Mouse (Mus musculus): ENCODE data around the gene Cgref1. TPM values are rescaled to one million over a fixed set of nuclear protein-coding genes. Genes with fewer than 3 reads are reported as not detected.

Cgref1 gene
- total RNA-seq, 2 experiments from 2014 or later = 2.0 to 2.9 TPM

DNA sequence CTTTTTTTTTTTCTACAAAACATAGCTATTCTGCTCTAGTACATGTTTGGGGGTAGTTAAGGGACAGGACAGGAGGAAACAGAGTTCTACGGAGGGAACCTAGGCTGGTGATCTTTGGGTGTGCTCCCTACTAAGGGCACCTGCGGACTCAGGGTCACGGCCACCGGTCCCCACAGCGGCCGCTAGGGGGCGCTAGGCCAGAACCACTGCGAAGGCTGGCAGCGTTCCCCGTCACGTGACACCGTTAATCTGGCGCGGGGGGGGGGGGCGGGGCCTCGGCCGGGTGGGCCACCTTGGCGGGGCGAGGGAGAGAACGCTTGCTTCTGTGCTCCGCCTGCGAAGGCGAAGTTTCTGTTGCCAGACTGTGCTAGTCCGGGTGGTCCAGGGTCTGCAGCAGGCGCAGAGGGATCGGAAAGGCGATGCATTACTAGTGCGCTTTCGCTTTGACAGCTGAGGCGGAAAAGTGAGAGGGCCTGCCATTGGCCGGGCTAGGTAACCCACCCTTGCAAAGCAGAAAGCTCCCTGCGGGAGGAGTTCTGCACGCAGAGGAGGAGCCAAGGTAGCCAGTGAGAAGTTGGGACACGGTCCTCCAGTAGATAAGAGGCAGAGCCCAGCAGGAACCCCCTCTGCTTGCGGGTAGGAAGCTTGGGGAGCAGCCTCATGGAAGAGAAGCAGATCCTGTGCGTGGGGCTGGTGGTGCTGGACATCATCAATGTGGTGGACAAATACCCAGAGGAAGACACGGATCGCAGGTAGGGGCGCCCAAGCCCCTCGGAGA, 23.9 kb downstream of the Cgref1 start, which contains the start of gene Khk:
Khk (plus strand) TSS at position 176 of the 778 bp plus-strand sequence.
- H3K4me3 ChIP-seq = peak within 1 kb of the TSS; percentile 76
- peak; percentile 81 for TF ChIP-seq CTCF (IDR thresholded peaks at IDR 0.05)
- H3K27ac ChIP-seq = peak within 1 kb of the TSS; percentile 94
- peak; percentile 94 for DNase-seq
- intact Hi-C loops (cut with DNase I) = no loop called here

DNA sequence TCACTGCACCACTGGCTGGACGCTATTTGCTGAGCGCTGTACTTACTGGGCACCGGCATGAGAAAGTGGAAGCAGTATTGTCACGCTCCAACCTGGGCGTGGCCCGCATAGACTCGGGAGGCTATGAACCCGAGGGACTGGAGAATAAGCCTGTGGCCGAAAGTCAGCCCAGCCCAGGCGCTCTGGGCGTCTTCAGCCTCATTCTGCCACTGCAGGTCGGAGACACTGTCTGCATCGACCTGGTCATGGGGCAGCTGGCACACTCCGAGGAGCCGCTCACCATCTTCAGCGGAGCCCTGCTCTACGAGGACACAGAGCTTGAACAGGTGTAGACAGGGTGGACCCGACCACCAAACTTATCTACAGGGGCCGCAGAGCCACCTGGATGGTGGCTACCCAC, 24.8 kb downstream of the Cgref1 start:
- intact Hi-C loops (cut with DNase I) = no loop called here
- peak overlapping the region; percentile 94 for H3K27ac ChIP-seq
- DNase-seq = peak; percentile 45

DNA sequence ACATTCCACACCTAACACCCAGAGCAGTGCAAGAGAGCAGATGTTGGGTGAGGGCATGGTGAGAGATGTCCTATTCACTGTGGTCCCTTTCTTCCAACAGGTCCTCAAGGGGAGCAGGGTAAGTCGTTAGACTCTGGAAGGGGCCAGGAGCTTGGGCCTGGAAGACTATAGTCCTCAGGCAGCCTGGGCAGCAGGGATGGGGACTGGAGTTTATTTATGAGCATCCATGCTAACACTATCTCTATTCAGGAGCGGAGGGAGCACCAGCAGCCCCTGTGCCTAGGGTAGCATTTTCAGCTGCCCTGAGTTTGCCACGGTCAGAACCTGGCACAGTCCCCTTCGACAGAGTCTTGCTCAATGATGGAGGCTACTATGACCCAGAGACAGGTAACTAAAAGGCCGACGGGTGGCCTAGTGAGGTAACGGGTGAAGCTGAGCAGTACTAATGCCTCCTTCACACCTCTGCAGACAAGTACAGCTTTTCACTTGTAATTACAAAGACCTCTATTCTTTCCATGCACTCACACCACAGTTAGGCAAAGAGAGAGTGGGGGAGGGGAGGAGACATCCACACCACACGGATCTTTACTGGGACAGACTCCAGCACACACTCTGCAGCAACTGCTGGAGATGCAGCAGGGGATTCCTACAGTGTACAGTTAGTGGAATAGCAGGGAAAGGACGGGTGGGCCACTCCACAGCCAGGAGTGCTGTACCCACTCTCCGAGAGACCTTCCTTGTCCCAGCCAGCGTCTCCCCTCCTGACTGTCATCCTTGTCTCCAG, 25.4 kb downstream of the Cgref1 start:
- DNase-seq = no peak
- Histone ChIP-seq H3K27ac (peak overlapping the region; percentile 94), H3K4me3 (no peak overlapping the region; the same call in 1 of the 2 replicates)
- intact Hi-C loops (cut with DNase I) = no loop called here
- no peak for TF ChIP-seq CTCF (IDR thresholded peaks at IDR 0.05)

More for the DNA sequence above, 24.8 kb downstream of the Cgref1 start:
- H3K4me3 ChIP-seq = peak overlapping the region; percentile 76
- no peak for TF ChIP-seq CTCF (IDR thresholded peaks at IDR 0.05)

- Histone ChIP-seq H3K4me3 (no peak overlapping the region), H3K27ac (0 out of 2 replicates have a peak overlapping the region, but pooled peaks have one; percentile 5)
- no peak for DNase-seq
- intact Hi-C loops (cut with DNase I) = no loop called here
- TF ChIP-seq CTCF (IDR thresholded peaks at IDR 0.05) = no peak
Observed at GRCm38 (mm10) chr5:30918691-30919090, 26.7 kb downstream of the Cgref1 start.

- no peak for TF ChIP-seq CTCF (IDR thresholded peaks at IDR 0.05)
- no peak for DNase-seq
- Histone ChIP-seq H3K4me3 (no peak overlapping the region), H3K27ac (peak overlapping the region; percentile 86; the same call in 1 of the 2 replicates)
- intact Hi-C loops (cut with DNase I) = loop anchor here (2.0 kb wide), 1 partner anchor 103 kb away; the partner anchor contains the start of gene Mapre3
Observed at GRCm38 (mm10) chr5:30917891-30918670, 27.3 kb downstream of the Cgref1 start.

DNA sequence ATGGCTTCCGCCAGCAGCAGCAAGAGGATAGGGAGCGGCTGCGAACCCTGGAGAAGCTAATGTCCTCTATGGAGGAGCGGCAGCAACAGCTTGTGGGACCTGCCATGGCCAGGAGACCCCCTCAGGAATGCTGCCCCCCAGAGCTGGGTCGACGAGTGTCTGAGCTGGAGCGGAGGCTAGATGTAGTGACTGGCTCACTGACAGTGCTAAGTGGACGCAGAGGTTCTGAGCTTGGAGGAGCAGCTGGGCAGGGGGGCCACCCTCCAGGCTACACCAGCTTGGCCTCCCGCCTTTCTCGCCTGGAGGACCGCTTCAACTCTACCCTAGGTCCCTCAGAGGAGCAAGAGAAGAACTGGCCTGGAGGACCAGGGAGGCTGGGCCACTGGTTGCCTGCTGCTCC, 28.0 kb downstream of the Cgref1 start:
- no peak for DNase-seq
- Histone ChIP-seq H3K27ac (peak overlapping the region; percentile 86), H3K4me3 (no peak overlapping the region)
- TF ChIP-seq CTCF (IDR thresholded peaks at IDR 0.05) = no peak
- intact Hi-C loops (cut with DNase I) = loop anchor here (2.0 kb wide), 1 partner anchor 103 kb away; the partner anchor contains the start of gene Mapre3

DNA sequence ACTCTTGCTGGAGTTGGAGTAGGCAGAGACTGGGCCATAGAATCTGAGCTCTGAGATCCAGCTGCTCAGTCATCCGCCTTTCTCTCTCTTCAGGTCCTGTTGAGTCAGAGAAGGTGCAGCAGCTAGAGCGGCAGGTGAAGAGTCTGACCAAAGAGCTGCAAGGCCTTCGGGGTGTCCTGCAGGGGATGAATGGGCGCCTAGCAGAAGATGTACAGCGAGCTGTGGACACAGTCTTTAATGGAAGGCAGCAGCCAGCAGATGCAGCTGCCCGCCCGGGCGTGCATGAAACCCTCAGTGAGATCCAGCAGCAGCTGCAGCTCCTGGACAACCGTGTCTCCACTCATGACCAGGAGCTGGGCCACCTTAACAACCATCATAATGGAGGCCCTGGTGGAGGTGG, 28.6 kb downstream of the Cgref1 start:
- Histone ChIP-seq H3K4me3 (no peak overlapping the region), H3K27ac (peak overlapping the region; percentile 86)
- intact Hi-C loops (cut with DNase I) = loop anchor here (2.0 kb wide), 1 partner anchor 102 kb away; the partner anchor contains the start of gene Mapre3
- DNase-seq = no peak
- no peak for TF ChIP-seq CTCF (IDR thresholded peaks at IDR 0.05)

GRCm38 (mm10) chr5:30915974-30916433, 29.4 kb downstream of the Cgref1 start:
- peak overlapping the region; percentile 71 for H3K4me3 ChIP-seq
- peak; percentile 91 for DNase-seq
- intact Hi-C loops (cut with DNase I) = loop anchor here (2.0 kb wide), 2 partner anchors 101 to 109 kb away; partner anchors contain the start of gene Mapre3
- TF ChIP-seq CTCF (IDR thresholded peaks at IDR 0.05) = peak; percentile 77
- H3K27ac ChIP-seq = peak overlapping the region; percentile 86

- peak overlapping the region; percentile 86 for H3K27ac ChIP-seq
- H3K4me3 ChIP-seq = peak overlapping the region; percentile 71
- intact Hi-C loops (cut with DNase I) = loop anchor here (2.0 kb wide), 1 partner anchor 109 kb away; no protein-coding TSS in a partner anchor
- TF ChIP-seq CTCF (IDR thresholded peaks at IDR 0.05) = no peak
- peak; percentile 45 for DNase-seq
Observed at GRCm38 (mm10) chr5:30915456-30915855, 29.9 kb downstream of the Cgref1 start.

- Histone ChIP-seq H3K4me3 (peak overlapping the region; percentile 71), H3K27ac (peak overlapping the region; percentile 86)
- TF ChIP-seq CTCF (IDR thresholded peaks at IDR 0.05) = no peak
- intact Hi-C loops (cut with DNase I) = loop anchor here (2.0 kb wide), 1 partner anchor 108 kb away; no protein-coding TSS in a partner anchor
- DNase-seq = no peak
Observed at GRCm38 (mm10) chr5:30914849-30915248, 30.5 kb downstream of the Cgref1 start.

GRCm38 (mm10) chr5:30914101-30914635, 31.2 kb downstream of the Cgref1 start:
- no peak for TF ChIP-seq CTCF (IDR thresholded peaks at IDR 0.05)
- Histone ChIP-seq H3K27ac (peak overlapping the region; percentile 86), H3K4me3 (peak overlapping the region; percentile 71)
- intact Hi-C loops (cut with DNase I) = loop anchor here (2.0 kb wide), 1 partner anchor 107 kb away; no protein-coding TSS in a partner anchor
- DNase-seq = no peak
